Mouse (Mus musculus): ENCODE measurements around the gene Stpg1.

GRCm38 (mm10) chr4:135498136-135498535 is 3.5 kb downstream of the Stpg1 start:
- TF ChIP-seq CTCF (IDR thresholded peaks at IDR 0.05; ENCODE audit: low read depth, low read length), result no peak
- TF ChIP-seq EP300 (IDR thresholded peaks at IDR 0.05; ENCODE audit: insufficient read depth, low read depth, low read length), result no peak
- TF ChIP-seq POLR2A (IDR thresholded peaks at IDR 0.05; ENCODE audit: insufficient read depth, low read length), result no peak

Data from ES-Bruce4 (cell line).